Mouse (Mus musculus) erythroblast, adult 5-6 weeks (primary cell): ENCODE results near the gene Katnb1. TPM values are rescaled to one million over a fixed set of nuclear protein-coding genes. Genes with fewer than 3 reads are reported as not detected.
A peak's percentile ranks its signal among the peaks of the same experiment; 100 is the strongest.

ENCODE experiments used
- ATAC-seq: replicated peaks from 2 replicates; pipeline ENCODE4 v1.8.0; 2016; ENCODE audit warnings: moderate number of reproducible peaks, mild to moderate bottlenecking, moderate TSS enrichment, inconsistent platforms; ENCODE audit not compliant: poor library complexity, low FRiP score, severe bottlenecking
- total RNA-seq, 2 experiments: library from RNA; stranded (forward) in 1 of 2; stranded (reverse) in 1 of 2; fragments of 150-400 nt in 1 of 2; fragments of 200-764, 138-1000 nt in 1 of 2; gene quantifications; 2 replicates each; pipeline versions ENCODE4 v1.2.3 to v1.2.4; 2015 to 2017; ENCODE audit warnings: low replicate concordance in 2 of 2

Gene Katnb1
- total RNA-seq (2015; ENCODE audit: low replicate concordance): 1.7 and 1.9 TPM in 2 replicates
- total RNA-seq (2017; ENCODE audit: low replicate concordance): 9.1 and 12.3 TPM in 2 replicates

DNA sequence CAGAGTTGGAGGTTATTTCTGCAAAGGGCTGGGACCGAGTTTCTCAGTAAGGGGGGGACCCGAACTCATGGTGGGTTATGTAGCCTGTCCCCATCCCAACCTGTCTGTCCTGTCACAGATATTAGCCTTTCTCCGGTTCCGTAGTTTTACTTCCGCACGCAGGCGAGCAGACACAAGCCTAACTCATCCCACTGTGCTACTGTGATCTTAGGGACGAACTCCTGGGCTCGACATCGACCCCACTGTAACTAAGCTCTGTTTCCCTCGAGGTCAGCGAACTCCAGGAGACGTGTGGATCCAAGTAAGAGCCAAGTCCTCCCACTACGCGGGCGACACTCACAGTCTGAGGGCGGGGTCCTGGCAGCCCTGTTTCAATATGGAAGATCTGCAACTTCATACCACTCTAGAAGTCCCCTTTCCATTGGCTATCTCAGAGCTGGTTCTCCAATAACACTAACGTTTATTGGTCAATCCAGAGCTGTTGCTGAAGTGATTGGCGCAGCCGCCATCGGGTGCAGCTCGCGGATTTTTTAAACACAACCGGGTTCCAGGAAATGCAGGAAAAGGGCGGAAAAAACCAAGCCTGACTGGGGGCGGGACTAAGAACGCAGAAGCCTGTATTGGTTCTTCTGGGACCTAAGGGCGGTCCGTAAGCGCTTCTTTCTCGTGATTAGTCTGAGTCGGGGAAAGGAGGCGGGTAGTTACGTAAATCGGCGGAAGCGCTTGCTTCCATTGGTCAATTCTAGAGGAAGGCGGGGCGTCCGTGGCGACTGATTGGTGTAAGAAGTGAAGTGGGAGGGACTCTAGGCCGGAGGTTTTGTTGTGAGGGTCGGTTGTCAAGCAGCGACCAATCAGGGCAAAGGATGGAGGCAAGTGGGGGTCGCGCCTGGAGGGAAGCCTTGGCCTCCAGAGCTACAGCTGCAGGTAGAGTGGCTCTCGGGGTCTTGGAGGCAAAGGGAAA lies at the start of gene Katnb1:
Gene Katnb1, plus strand, starts transcription at position 806 of the 961 bp plus-strand sequence.
- ATAC-seq: peak; percentile 87

DNA sequence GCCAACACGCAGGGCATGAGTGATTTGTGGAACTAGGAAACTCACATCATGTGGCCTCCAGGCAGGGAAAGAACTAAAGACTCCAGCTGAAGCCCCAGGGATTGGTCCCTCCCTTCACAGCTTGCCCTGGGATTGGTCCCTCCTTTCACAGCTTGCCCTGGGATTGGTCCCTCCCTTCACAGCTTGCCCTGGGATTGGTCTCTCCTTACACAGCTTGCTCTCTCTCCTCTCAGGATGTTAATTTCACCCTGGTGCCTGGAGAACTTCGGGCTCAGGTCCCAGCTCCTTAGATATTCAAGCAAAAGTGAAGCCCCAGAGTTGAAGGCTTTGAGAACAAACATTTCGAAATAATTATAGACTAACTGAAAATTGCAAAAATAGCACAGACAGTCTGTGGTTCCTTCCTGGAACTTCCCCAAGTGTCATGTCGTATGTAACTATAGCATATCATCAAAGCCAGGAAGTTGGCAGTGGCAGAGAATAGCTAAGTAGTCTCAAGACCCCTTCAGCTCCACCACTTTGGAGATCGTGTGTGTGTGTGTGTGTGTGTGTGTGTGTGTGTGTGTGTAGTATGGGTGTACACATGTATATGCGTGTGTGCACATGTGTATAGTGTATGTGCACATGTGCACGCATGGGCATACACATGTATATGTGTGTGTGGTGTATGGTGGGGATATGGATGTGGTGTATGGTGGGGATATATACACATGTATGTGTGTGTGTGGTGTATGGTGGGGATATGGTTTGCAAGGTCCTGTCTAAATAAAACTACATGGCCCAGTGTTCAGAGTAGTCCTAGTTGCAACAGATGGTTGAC lies 43.7 kb upstream of the Katnb1 start:
- no peak for ATAC-seq

- ATAC-seq: no peak
Observed at GRCm38 (mm10) chr8:95041883-95042784, 38.9 kb upstream of the Katnb1 start.

- ATAC-seq: no peak
Observed at GRCm38 (mm10) chr8:95044811-95045210, 36.2 kb upstream of the Katnb1 start.

DNA sequence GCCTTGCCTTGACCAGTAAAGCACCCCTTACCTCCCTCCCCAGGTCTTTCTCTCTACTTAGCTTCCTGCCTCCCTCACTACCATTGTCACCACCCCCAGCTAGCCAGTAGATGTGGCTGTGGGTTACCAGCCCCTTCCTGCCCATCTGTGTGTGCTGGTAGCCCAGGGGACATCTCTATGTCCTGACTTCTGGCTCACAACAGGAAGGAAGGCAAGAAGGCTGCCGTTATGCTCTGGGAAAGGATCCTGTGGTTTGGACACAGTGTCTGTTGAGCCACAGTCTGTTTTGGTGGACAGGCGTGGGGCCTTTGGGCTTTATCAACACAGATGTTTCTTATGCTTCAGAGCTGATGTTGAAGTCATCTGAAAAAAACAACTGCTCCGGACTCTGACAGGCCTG lies 34.0 kb upstream of the Katnb1 start:
- ATAC-seq: no peak

- ATAC-seq: no peak
Observed at GRCm38 (mm10) chr8:95047884-95048680, 32.9 kb upstream of the Katnb1 start.

- ATAC-seq: no peak
Observed at GRCm38 (mm10) chr8:95049636-95050035, 31.4 kb upstream of the Katnb1 start.

DNA sequence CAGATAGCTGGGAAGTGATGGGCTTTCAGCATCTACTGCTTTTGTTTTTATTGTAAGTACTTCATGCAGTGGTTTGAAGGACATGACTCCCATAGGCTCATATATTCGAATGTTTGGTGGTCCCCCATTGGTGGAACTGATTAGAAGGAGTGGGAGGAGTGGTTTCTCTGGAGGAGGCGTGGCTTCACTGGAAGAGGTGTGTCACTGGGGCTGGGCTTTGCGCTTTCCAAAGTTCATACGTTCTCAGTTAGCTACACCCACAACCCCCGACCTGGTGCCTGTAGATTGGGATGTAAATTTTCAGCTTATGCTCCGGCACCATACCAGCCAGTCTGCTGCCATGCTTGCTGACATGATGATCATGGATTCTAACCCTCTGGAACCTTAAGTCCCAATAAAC lies 26.5 kb upstream of the Katnb1 start:
- ATAC-seq: no peak

DNA sequence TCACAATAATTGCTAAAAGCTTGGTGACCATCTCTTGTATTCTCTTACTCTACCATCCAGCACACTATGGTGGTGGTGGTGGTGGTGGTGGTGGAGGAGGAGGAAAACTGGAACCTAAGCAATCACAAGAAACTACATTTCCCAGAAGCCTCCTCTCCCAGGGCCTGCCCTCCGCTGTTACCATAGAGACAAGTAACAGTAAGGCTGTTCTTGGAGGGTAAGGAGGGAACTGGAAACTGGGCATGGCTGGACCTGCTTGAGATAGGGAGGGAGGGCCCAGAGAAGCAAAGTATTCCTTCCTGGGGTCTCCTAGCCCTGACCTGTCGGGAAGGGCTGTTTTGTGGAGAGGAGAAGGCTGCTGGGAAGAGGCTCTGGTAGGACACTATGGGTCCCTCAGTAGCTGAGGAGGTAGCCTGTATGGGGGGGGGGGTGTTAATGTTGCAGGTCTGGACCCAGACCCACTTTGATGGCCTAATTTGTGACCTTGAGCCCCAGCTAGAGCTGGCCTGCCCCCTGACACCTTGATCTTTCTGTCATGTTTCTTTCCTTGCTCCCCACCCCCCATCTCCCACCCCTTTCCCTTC lies 26.0 kb upstream of the Katnb1 start, which contains the start of gene Drc7:
Gene Drc7, plus strand, starts transcription at position 177 of the 584 bp plus-strand sequence.
- ATAC-seq: no peak

GRCm38 (mm10) chr8:95056414-95056813 lies 24.6 kb upstream of the Katnb1 start:
- no peak for ATAC-seq

- no peak for ATAC-seq
Observed at GRCm38 (mm10) chr8:95058661-95059060, 22.3 kb upstream of the Katnb1 start.

- ATAC-seq: no peak
Observed at GRCm38 (mm10) chr8:95059812-95060533, 21.0 kb upstream of the Katnb1 start.

DNA sequence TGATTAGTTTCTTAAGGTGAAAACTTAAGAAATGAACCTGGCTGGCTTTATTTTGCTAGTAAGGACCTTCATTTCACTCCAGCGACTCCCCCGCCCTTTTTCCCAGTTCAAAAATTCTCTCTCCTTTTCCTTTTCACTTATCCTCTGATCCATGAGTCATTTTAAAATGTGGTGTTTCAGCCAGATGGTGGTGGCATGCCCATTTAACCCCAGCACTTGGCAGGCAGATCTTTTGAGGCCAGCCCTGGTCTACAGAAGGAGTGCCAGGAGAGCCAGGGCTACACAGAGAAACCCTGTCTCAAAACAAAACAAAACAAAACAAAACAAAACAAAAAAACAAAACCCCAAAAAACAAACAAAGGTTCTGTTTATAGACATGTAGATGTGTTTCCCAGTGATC lies 16.5 kb upstream of the Katnb1 start:
- no peak for ATAC-seq

DNA sequence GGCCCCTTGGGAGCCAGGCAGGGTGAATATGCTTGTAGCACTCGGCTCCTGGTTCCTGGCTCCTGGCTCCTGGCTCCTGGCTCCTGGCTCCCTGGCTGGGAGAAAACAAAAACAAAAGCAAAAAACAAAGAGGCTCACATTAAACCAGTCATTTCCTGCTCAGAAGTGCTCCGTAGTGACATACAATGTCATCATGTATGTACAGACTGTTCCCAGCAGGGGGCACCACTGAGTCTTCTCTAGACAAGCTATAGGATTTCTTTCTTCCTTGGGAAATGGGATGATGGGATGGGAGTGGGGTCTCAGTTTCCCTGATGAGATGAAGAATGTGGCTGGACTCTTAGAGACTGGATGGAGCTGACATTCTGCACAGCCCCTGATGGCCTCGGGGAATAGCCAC lies 13.4 kb upstream of the Katnb1 start:
- peak; percentile 77 for ATAC-seq

DNA sequence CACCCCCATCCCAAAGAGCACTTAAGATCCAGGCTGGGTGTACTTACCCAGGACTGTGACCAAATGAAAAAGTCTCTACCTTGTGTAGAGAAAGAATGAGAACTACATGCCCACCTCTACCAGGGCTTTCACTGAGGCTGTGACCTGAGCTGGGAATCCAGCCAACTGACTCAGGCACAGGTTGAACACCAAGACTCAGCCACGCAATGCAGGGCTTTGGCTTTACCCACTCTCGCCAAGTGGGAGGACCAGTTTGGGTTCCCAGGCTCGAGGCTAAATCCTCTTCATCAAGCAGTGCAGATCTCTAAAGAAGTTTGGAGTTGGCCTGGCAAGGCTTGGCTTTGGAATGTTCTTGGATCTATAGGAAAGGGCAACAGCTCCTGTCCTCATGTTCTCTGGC lies 5.5 kb upstream of the Katnb1 start:
- ATAC-seq: no peak

GRCm38 (mm10) chr8:95076151-95076550 lies 4.8 kb upstream of the Katnb1 start:
- no peak for ATAC-seq

- no peak for ATAC-seq
Observed at GRCm38 (mm10) chr8:95078055-95078454, 2.9 kb upstream of the Katnb1 start.

DNA sequence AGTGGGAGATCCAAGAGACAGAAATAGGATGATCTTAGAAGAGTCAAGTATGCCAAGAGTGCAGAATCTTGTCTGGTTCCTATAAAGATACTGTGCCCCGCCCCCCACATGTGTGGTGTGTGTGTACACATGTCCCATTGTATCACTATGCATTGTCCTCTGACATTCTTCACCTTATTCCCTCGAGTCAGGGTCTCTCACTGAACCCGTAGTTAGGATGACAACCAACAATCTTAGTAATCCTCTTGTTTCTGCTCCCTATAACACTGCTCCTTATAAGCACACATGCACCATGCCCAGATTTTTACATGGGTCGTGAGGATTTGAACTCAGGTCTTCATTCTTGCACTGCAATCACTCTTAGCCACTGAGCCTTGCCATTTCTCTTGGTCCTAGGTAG lies 1.7 kb upstream of the Katnb1 start:
- ATAC-seq: no peak
